Mouse (Mus musculus) heart, embryonic 12.5 days (tissue): ENCODE measurements around the gene Pbld1. TPM values are rescaled to one million over a fixed set of nuclear protein-coding genes. Genes with fewer than 3 reads are reported as not detected.
A peak's percentile ranks its signal among the peaks of the same experiment; 100 is the strongest.

Source experiments
- ATAC-seq: fragments of 200-750 bp; cut with Nextera tagmentation; 2 replicates; pipeline ENCODE4 v1.8.0; 2017; ENCODE audit warnings: moderate TSS enrichment, moderate library complexity; ENCODE audit not compliant: insufficient number of reproducible peaks, low FRiP score
- H3K27ac ChIP-seq: fragments of 300-500 bp; sonication (generic); 2 replicates; pipeline ENCODE4 v1.5.1; 2016; ENCODE audit warnings: mild to moderate bottlenecking, moderate library complexity; ENCODE audit not compliant: poor library complexity, severe bottlenecking
- H3K27me3 ChIP-seq: fragments of 300-500 bp; sonication (generic); replicated peaks from 2 replicates; pipeline ENCODE4 v1.6.1; 2016; ENCODE audit warnings: mild to moderate bottlenecking, moderate library complexity
- H3K36me3 ChIP-seq: fragments of 300-500 bp; sonication (generic); 2 replicates; pipeline ENCODE4 v1.6.1; 2016; ENCODE audit warnings: mild to moderate bottlenecking, moderate library complexity
- H3K4me1 ChIP-seq: fragments of 300-500 bp; sonication (generic); replicated peaks from 2 replicates; pipeline ENCODE4 v1.6.1; 2016; ENCODE audit warnings: mild to moderate bottlenecking
- H3K4me2 ChIP-seq: fragments of 300-500 bp; sonication (generic); 2 replicates; pipeline ENCODE4 v1.6.1; 2016; ENCODE audit warnings: mild to moderate bottlenecking, moderate library complexity
- H3K4me3 ChIP-seq: fragments of 300-500 bp; sonication (generic); 2 replicates; pipeline ENCODE4 v1.5.1; 2016; ENCODE audit warnings: mild to moderate bottlenecking
- H3K9ac ChIP-seq: fragments of 300-500 bp; sonication (generic); 2 replicates; pipeline ENCODE4 v1.6.1; 2016; ENCODE audit warnings: mild to moderate bottlenecking, moderate library complexity
- H3K9me3 ChIP-seq: fragments of 300-500 bp; sonication (generic); replicated peaks from 2 replicates; pipeline ENCODE4 v1.6.1; 2016; ENCODE audit warnings: mild to moderate bottlenecking, moderate library complexity
- WGBS: fragments of 180-500 bp; shearing (Covaris S2); methylation state at CpG from one replicate; pipeline ENCODE4 v1.1.7; 2016; 5-methylcytosine and 5-hydroxymethylcytosine counted together
- polyA plus RNA-seq: library from polyadenylated mRNA; unstranded; fragments of >200 nt; fragmentation: Nextera tagmentation; extraction: Ambion mirVana; gene quantifications from 2 replicates; pipeline ENCODE4 v1.2.1, GENCODE M21; 2016

The Pbld1 gene
- polyA plus RNA-seq, 1 experiment from 2014 or later = 0.87 TPM

GRCm38 (mm10) chr10:63096757-63097156 lies 36.8 kb downstream of the Pbld1 start:
- Histone ChIP-seq H3K4me1 (peaks cover 17% of the 10 kb centered on the region), H3K27me3 (peaks cover 58% of the 10 kb centered on the region)
- 79% methylated on average over 2 of the region's 2 CpGs for WGBS

GRCm38 (mm10) chr10:63098191-63098590 lies 38.2 kb downstream of the Pbld1 start:
- 69% methylated on average over 12 of the region's 12 CpGs for WGBS
- no peak overlapping the region for H3K27ac ChIP-seq
- no peak for ATAC-seq

More at GRCm38 (mm10) chr10:63096757-63097156, 36.8 kb downstream of the Pbld1 start:
- Histone ChIP-seq H3K9ac (no peak overlapping the region), H3K9me3 (no peaks in the 10 kb centered on the region), H3K4me2 (no peak overlapping the region), H3K36me3 (no peaks in the 10 kb centered on the region), H3K4me3 (no peak overlapping the region), H3K27ac (no peak overlapping the region)
- ATAC-seq = no peak

GRCm38 (mm10) chr10:63099521-63099920 lies 39.6 kb downstream of the Pbld1 start, which contains the start of gene Atoh7:
TSS of gene Atoh7 (plus strand) at chr10:63099651.
- Histone ChIP-seq H3K4me3 (peak within 1 kb of the TSS; percentile 66), H3K27me3 (peaks cover 61% of the 10 kb centered on the region), H3K9ac (peak within 1 kb of the TSS; percentile 80), H3K36me3 (no peaks in the 10 kb centered on the region), H3K4me1 (peaks cover 13% of the 10 kb centered on the region; the same call in 1 of the 2 replicates), H3K27ac (no peak within 1 kb of the TSS), H3K9me3 (peaks cover 3% of the 10 kb centered on the region; the same call in 1 of the 2 replicates), H3K4me2 (peak within 1 kb of the TSS; percentile 98)
- no peak for ATAC-seq
- WGBS = 7% methylated on average over 16 of the region's 16 CpGs

More at GRCm38 (mm10) chr10:63098191-63098590, 38.2 kb downstream of the Pbld1 start:
- H3K4me2 ChIP-seq = no peak overlapping the region
- no peak overlapping the region for H3K9ac ChIP-seq
- no peak overlapping the region for H3K4me3 ChIP-seq
- H3K27me3 ChIP-seq = peaks cover 65% of the 10 kb centered on the region
- H3K9me3 ChIP-seq = no peaks in the 10 kb centered on the region
- H3K4me1 ChIP-seq = peaks cover 17% of the 10 kb centered on the region
- no peaks in the 10 kb centered on the region for H3K36me3 ChIP-seq

GRCm38 (mm10) chr10:63099941-63100562 lies 40.1 kb downstream of the Pbld1 start:
- Histone ChIP-seq H3K4me1 (peaks cover 13% of the 10 kb centered on the region; the same call in 1 of the 2 replicates), H3K27ac (no peak overlapping the region), H3K4me2 (peak overlapping the region; percentile 98), H3K4me3 (peak overlapping the region; percentile 66), H3K36me3 (no peaks in the 10 kb centered on the region), H3K9ac (peak overlapping the region; percentile 80), H3K27me3 (peaks cover 59% of the 10 kb centered on the region), H3K9me3 (peaks cover 3% of the 10 kb centered on the region; the same call in 1 of the 2 replicates)
- under 1% methylated on average over 62 of the region's 62 CpGs for WGBS
- peak; percentile 69 for ATAC-seq

GRCm38 (mm10) chr10:63100657-63101056 lies 40.7 kb downstream of the Pbld1 start:
- Histone ChIP-seq H3K9ac (peak overlapping the region; percentile 80), H3K4me1 (peaks cover 13% of the 10 kb centered on the region; the same call in 1 of the 2 replicates), H3K4me2 (peak overlapping the region; percentile 98), H3K27me3 (peaks cover 58% of the 10 kb centered on the region), H3K4me3 (peak overlapping the region; percentile 66), H3K36me3 (no peaks in the 10 kb centered on the region), H3K9me3 (peaks cover 3% of the 10 kb centered on the region; the same call in 1 of the 2 replicates), H3K27ac (no peak overlapping the region)
- WGBS = 23% methylated on average over 9 of the region's 9 CpGs
- ATAC-seq = no peak

- ATAC-seq = no peak
- Histone ChIP-seq H3K4me2 (no peak overlapping the region), H3K36me3 (peaks cover 3% of the 10 kb centered on the region), H3K4me1 (no peaks in the 10 kb centered on the region), H3K27me3 (no peaks in the 10 kb centered on the region), H3K9me3 (peaks cover 6% of the 10 kb centered on the region), H3K9ac (no peak overlapping the region), H3K4me3 (no peak overlapping the region), H3K27ac (no peak overlapping the region)
- 56% methylated on average over 5 of the region's 5 CpGs for WGBS
Measured at GRCm38 (mm10) chr10:63113027-63113604, 53.2 kb downstream of the Pbld1 start.

GRCm38 (mm10) chr10:63113716-63114360 lies 53.9 kb downstream of the Pbld1 start:
- H3K9ac ChIP-seq = no peak overlapping the region
- H3K4me1 ChIP-seq = no peaks in the 10 kb centered on the region
- peaks cover 6% of the 10 kb centered on the region for H3K9me3 ChIP-seq
- H3K4me2 ChIP-seq = no peak overlapping the region
- 81% methylated on average over 6 of the region's 6 CpGs for WGBS
- ATAC-seq = no peak
- no peak overlapping the region for H3K27ac ChIP-seq
- H3K27me3 ChIP-seq = no peaks in the 10 kb centered on the region
- H3K36me3 ChIP-seq = peaks cover 3% of the 10 kb centered on the region
- H3K4me3 ChIP-seq = no peak overlapping the region

GRCm38 (mm10) chr10:63115881-63116280 lies 55.9 kb downstream of the Pbld1 start:
- Histone ChIP-seq H3K4me2 (no peak overlapping the region), H3K27me3 (no peaks in the 10 kb centered on the region), H3K9ac (no peak overlapping the region), H3K36me3 (peaks cover 3% of the 10 kb centered on the region), H3K4me1 (no peaks in the 10 kb centered on the region), H3K27ac (no peak overlapping the region), H3K9me3 (peaks cover 6% of the 10 kb centered on the region), H3K4me3 (no peak overlapping the region)
- WGBS = 82% methylated on average over 15 of the region's 15 CpGs
- no peak for ATAC-seq

- no peaks in the 10 kb centered on the region for H3K4me1 ChIP-seq
- H3K9me3 ChIP-seq = peaks cover 6% of the 10 kb centered on the region
- no peak overlapping the region for H3K4me3 ChIP-seq
- 88% methylated on average over 9 of the region's 9 CpGs for whole genome bisulfite sequencing
- no peak for ATAC-seq
- no peak overlapping the region for H3K4me2 ChIP-seq
- no peak overlapping the region for H3K27ac ChIP-seq
- H3K36me3 ChIP-seq = peaks cover 6% of the 10 kb centered on the region
- H3K9ac ChIP-seq = no peak overlapping the region
- H3K27me3 ChIP-seq = no peaks in the 10 kb centered on the region
Measured at GRCm38 (mm10) chr10:63116376-63116775, 56.4 kb downstream of the Pbld1 start.

- WGBS = 88% methylated on average over 8 of the region's 8 CpGs
- Histone ChIP-seq H3K4me1 (no peaks in the 10 kb centered on the region), H3K4me2 (no peak overlapping the region), H3K4me3 (no peak overlapping the region), H3K27ac (no peak overlapping the region), H3K27me3 (no peaks in the 10 kb centered on the region), H3K9me3 (peaks cover 6% of the 10 kb centered on the region), H3K36me3 (peaks cover 6% of the 10 kb centered on the region), H3K9ac (no peak overlapping the region)
- ATAC-seq = no peak
Measured at GRCm38 (mm10) chr10:63117583-63117982, 57.6 kb downstream of the Pbld1 start.

- H3K9ac ChIP-seq = no peak overlapping the region
- peaks cover 6% of the 10 kb centered on the region for H3K9me3 ChIP-seq
- peaks cover 6% of the 10 kb centered on the region for H3K36me3 ChIP-seq
- H3K27ac ChIP-seq = no peak overlapping the region
- WGBS = 70% methylated on average over 14 of the region's 14 CpGs
- H3K4me2 ChIP-seq = no peak overlapping the region
- no peaks in the 10 kb centered on the region for H3K4me1 ChIP-seq
- ATAC-seq = no peak
- no peak overlapping the region for H3K4me3 ChIP-seq
- no peaks in the 10 kb centered on the region for H3K27me3 ChIP-seq
Measured at GRCm38 (mm10) chr10:63119916-63120315, 60.0 kb downstream of the Pbld1 start.
